Mouse (Mus musculus) adrenal gland, adult (tissue): ENCODE data around the gene Il1f8.
"Not testable (repeated sequence)": the region's sequence is repeated elsewhere in the genome, so short reads cannot be mapped to it uniquely, and the experiment has no call there.

Experiments used
- DNase-seq, 2 experiments: peaks; one replicate each; pipeline ENCODE4 v3.0.0; 2022 to 2023; ENCODE audit warnings: low spot score in 1 of 2; ENCODE audit not compliant: inconsistent age in 2 of 2

The Il1f8 gene

DNA sequence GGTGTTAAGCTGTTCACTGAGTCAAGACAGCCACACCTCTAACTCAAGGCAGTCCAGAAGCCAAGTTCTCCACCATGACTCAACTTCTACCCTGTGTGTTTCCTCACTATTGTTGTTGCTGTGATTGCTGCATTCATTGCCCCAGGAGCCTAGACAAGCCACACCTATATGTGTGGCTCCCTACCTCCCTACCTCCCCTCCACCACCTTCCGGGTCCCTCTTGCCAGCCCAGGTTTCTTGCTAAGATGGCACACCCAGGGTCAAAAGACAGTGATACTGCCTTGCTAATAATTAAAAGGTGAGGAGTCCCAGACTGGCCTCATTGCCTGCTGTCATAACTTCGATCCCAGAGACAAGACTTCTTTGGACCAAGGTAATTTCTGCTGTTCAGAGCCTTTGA, at the start of gene Il1f8:
TSS of gene Il1f8 (plus strand) at position 301 of the 400 bp plus-strand sequence.
- DNase-seq: no peak

DNA sequence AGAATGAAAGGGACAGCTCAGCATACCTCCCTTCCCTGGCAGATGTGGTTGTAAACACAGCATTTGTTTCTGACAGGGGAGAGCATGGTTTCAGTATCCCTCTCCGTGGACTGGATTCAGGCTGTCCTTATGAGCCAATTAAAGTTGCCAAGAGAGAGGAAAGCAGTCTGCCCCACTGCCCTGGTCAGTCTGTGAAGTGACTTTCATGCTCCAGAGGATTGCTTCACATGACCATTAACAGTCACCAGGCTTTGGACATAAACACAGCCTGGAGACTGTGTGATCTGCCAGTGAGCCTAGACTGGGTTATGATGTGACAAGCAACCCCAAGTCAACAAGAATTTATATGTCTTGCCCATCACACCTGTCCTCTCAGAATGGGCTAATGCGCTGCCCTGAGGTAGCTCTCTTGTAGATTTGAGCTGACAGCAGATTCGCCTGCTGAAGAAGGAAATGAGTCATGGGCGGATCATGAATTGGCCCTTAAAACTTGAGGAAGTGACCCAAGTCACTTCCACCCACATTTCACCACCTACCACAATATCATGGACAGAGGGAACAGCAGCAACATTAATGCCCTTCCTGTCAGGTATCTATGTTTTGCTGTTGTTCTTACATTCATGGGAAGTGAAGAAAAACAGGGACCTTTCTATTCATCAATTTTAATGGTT, 49.2 kb upstream of the Il1f8 start:
- DNase-seq: no peak

GRCm38 (mm10) chr2:24109085-24109484, 43.9 kb upstream of the Il1f8 start:
- no peak for DNase-seq

DNA sequence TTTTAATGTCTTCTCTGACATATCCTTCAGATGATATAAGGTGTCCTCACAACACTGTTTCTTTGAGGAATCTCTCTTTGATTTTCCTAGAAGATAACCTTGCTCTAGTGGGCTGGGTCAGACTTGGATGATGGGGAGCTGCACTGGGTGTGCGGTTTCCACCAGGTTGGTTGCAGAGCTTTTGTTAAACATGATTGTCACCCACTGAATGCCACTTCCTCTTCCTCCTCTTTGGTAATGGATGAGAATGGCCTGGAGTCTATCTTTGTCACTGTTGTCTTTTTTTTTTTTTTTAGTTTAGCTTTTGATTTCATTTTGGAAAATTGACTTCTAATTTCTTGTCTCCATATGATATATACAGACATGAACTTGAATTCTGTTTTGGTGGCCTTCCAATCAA, 18.6 kb upstream of the Il1f8 start:
- no peak for DNase-seq

- peak; percentile 24 to 64 for DNase-seq
Observed at GRCm38 (mm10) chr2:24181683-24182331, 28.8 kb downstream of the Il1f8 start.

DNA sequence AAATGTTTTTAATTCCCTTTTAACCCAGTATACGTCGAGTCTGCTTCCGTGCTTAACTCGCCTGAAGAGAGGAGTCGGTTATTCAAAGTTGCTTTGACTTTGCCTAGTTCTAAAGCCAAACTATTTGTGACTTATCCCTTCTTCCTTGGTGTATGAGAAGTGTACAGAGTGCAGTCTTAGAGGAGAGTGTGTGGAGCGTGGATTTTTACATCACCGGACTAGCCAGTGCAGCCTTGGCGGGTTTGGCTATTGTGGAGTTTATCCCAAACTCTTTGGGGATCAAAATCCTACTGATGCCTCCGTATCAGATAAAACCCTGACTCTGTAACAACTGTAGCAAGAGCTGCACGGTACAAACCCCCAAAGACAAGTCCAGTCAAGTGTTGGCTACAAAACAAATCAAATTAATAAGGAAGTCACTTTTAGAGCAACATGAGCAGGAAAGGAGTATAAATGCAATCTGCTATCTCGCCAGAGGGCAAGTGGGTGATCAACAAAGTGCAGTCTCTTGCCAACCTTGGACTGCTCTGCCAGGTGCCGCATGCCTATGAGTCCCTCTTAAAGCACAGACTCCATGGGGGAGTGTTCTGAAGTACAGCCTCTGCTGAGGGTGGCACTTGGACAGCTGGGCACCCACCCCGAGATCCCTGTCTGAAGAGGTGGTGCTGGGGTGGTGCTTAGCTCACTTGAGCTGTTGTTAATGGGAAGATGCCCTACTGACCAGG, 29.6 kb downstream of the Il1f8 start:
- not testable (repeated sequence) for DNase-seq

GRCm38 (mm10) chr2:24184092-24184491, 31.1 kb downstream of the Il1f8 start:
- peak in 1 of 2 experiments; percentile 20 for DNase-seq

DNA sequence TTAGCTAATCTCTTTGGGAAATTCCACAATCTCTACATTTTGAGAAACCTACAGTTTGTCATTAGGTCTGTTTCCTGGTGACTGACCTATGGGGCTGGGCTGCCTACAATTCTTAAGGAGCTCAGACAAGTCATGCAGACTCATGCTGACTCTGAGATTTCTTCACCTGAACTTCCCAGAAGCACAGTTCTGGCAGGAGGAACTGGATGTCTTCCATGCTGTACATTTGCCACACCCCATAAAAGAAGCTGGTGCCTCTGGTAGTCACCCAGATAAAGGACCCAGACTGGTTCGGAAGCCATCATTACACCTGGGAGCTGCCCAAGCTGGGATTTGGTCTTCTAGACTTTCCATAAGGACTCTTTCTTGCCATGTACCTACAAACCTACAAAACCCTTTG, 33.2 kb downstream of the Il1f8 start, which contains the start of gene Il1f9:
TSS of gene Il1f9 (plus strand) at position 301 of the 400 bp plus-strand sequence.
- no peak for DNase-seq

GRCm38 (mm10) chr2:24187585-24187984, 34.6 kb downstream of the Il1f8 start:
- no peak for DNase-seq

- DNase-seq: no peak
Observed at GRCm38 (mm10) chr2:24188189-24188588, 35.2 kb downstream of the Il1f8 start.
